Mouse (Mus musculus) heart, postnatal 14 days (tissue): ENCODE results near the gene D430041D05Rik. TPM values are rescaled to one million over a fixed set of nuclear protein-coding genes. Genes with fewer than 3 reads are reported as not detected.
"Not testable (repeated sequence)": the region's sequence is repeated elsewhere in the genome, so short reads cannot be mapped to it uniquely, and the experiment has no call there.

Source experiments
- DNase-seq, 2 experiments: peaks; one replicate each; pipeline ENCODE4 v3.0.0; 2021 to 2022
- intact Hi-C: fragments of 180-260 bp; cut with DNase I; formaldehyde crosslinking; loops from one replicate; pipeline ENCODE4 v1.15.1; 2025
- microRNA-seq, 2 experiments: library from miRNA; unstranded; fragments of <30 nt; microRNA quantifications; one replicate each; pipeline ENCODE4 v1.2.0; 2021 to 2022
- total RNA-seq, 2 experiments: library from RNA; stranded (reverse); gene quantifications; 2 replicates each; pipeline ENCODE4 v1.2.3; 2021

The D430041D05Rik gene
- total RNA-seq, 2 experiments from 2014 or later: 0.10 to 1.4 TPM

- intact Hi-C loops: loop anchor here (10.0 kb wide), 1 partner anchor 63 kb away; no protein-coding TSS in a partner anchor
These were observed 313.4 kb downstream of the D430041D05Rik start for GRCm38 (mm10) chr2:104097396-104097795.

GRCm38 (mm10) chr2:104096796-104097195, 314.0 kb downstream of the D430041D05Rik start:
- intact Hi-C loops: loop anchor here (10.0 kb wide), 1 partner anchor 62 kb away; no protein-coding TSS in a partner anchor
- DNase-seq: not testable (repeated sequence)

More at GRCm38 (mm10) chr2:104097396-104097795, 313.4 kb downstream of the D430041D05Rik start:
- not testable (repeated sequence) for DNase-seq

DNA sequence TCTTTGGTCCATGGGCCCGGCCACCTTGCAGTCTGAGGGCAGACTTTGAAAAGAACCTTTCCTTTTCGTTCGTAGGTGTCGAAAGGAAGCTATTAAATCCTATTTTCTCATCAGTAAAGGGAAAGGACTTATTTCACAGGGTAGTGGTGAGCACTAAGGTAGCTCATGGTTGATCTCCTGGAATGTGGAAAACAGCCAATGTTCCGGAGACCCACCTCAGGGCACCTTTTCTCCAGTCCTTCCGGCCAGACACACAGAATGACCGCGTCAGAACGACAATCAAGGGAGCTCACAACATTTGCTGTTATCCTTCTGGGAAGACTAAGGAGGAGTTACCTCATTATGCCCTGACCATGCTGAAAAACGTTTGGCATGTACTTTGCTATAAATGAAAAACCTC, 314.6 kb downstream of the D430041D05Rik start:
- intact Hi-C loops: loop anchor here (10.0 kb wide), 1 partner anchor 61 kb away; no protein-coding TSS in a partner anchor
- no peak for DNase-seq

GRCm38 (mm10) chr2:104095741-104096213, 315.0 kb downstream of the D430041D05Rik start, which contains the start of gene Cd59a:
Gene Cd59a (plus strand): TSS chr2:104095801.
- peak; percentile 74 to 87 for DNase-seq
- intact Hi-C loops: loop anchor here (1.0 to 10.0 kb wide), 2 partner anchors 27 to 61 kb away; partner anchors contain the start of gene Gm10799

DNA sequence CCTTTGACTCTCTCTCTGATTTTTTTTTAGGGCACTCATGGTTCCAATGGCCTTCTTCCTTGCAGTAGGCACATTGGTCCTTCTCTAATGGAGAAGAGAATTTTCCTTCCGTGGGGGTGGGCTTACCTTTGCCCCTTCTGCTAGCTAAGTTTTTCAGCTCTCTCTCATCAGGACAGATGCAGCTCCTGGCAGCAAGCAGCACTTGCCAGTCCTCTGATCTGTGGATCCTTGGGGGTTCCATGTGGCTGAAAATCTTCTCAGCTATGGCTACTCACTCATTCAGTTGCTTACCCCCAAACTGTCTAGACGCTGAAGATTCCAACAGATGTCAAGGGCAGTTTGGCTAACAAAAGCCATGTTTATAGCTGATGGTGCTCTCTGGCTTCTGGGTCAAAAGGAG, 317.5 kb downstream of the D430041D05Rik start:
- no peak for DNase-seq
- intact Hi-C loops: loop anchor here (10.0 kb wide), 1 partner anchor 59 kb away; no protein-coding TSS in a partner anchor

Small RNA genes lying within 50 kb of the gene (microRNA-seq; reads per million reads assigned to microRNA genes)
- 0.12 to 0.54 reads per million in 2 experiments for gene Mir1902

Other genes starting within 250 kb of the D430041D05Rik start
- gene Hipk3, start 83.4 kb upstream of the D430041D05Rik start, total RNA-seq: 100 to 1,000 TPM; 178 to 179 TPM
- gene Cstf3, start 179.5 kb upstream of the D430041D05Rik start, total RNA-seq: 10 to 100 TPM; 16.4 to 18.3 TPM